8 mouse cellular contexts compared by ENCODE assay signal in genomic region chr2:180042858-180043515, GRCm38 (mm10). TPM values are rescaled to one million over a fixed set of nuclear protein-coding genes. Genes with fewer than 3 reads are reported as not detected.
A peak's percentile ranks its signal among the peaks of the same experiment; 100 is the strongest.
DNase-seq lines count a peak whose midpoint lies in the region; ATAC-seq and TF ChIP-seq lines count a peak whose summit lies in the region.

No protein-coding gene starts in this region.

- H3K9ac ChIP-seq in embryonic facial prominence, embryonic 12.5 days: peak overlapping the region; percentile 88
- peak overlapping the region; percentile 95 for H3K9ac ChIP-seq in heart, embryonic 16.5 days (ENCODE audit: low read length)
- H3K9ac ChIP-seq in lung, embryonic 14.5 days: peak overlapping the region; percentile 87

- H3K36me3 ChIP-seq in embryonic facial prominence, embryonic 12.5 days: peaks cover 16% of the 10 kb centered on the region
- H3K36me3 ChIP-seq in heart, embryonic 16.5 days (ENCODE audit: control insufficient read depth, insufficient read depth): peaks cover 11% of the 10 kb centered on the region
- H3K36me3 ChIP-seq in lung, embryonic 14.5 days (ENCODE audit: insufficient read depth): peaks cover 18% of the 10 kb centered on the region

- peak; percentile 9 for ATAC-seq in CD4-positive, CD25-positive, alpha-beta regulatory T cell, adult 4 months
- peak; percentile 57 for ATAC-seq in embryonic facial prominence, embryonic 12.5 days (ENCODE audit: insufficient number of reproducible peaks, insufficient read depth, low FRiP score, low TSS enrichment)
- ATAC-seq in heart, embryonic 16.5 days (replicated peaks; ENCODE audit: extremely low read depth, insufficient read depth, low FRiP score): peak; percentile 59
- peak; percentile 71 for ATAC-seq in lung, embryonic 14.5 days (ENCODE audit: insufficient read depth)

- H3K4me2 ChIP-seq in embryonic facial prominence, embryonic 12.5 days (replicated peaks): peak overlapping the region; percentile 90
- peak overlapping the region; percentile 80 for H3K4me2 ChIP-seq in heart, embryonic 16.5 days (ENCODE audit: low read depth, low read length)
- H3K4me2 ChIP-seq in lung, embryonic 14.5 days: peak overlapping the region; percentile 91

- H3K9me3 ChIP-seq in embryonic facial prominence, embryonic 12.5 days: no peaks in the 10 kb centered on the region
- no peaks in the 10 kb centered on the region for H3K9me3 ChIP-seq in heart, embryonic 16.5 days (replicated peaks; ENCODE audit: control insufficient read depth, low read length)
- H3K9me3 ChIP-seq in lung, embryonic 14.5 days (ENCODE audit: low read depth, low read length): no peaks in the 10 kb centered on the region

- TF ChIP-seq CTCF in lung, embryonic 14.5 days (IDR thresholded peaks at IDR 0.05; ENCODE audit: low read depth): no peak
- TF ChIP-seq CTCF in olfactory bulb, adult 2 months (IDR thresholded peaks at IDR 0.05; ENCODE audit: insufficient read depth, low read depth, low read length): no peak

- peak; percentile 73 for DNase-seq in adrenal gland, adult 2 months
- peak; percentile 59 to 66 for DNase-seq in layer of hippocampus, adult 18-20 months (ENCODE audit: low spot score in 2 of 2)
- DNase-seq in lung, embryonic 14.5 days: peak; percentile 82
- peak; percentile 77 for DNase-seq in thymus, postnatal 14 days

- H3K4me1 ChIP-seq in embryonic facial prominence, embryonic 12.5 days: peaks cover 29% of the 10 kb centered on the region
- peaks cover 23% of the 10 kb centered on the region for H3K4me1 ChIP-seq in heart, embryonic 16.5 days (ENCODE audit: control insufficient read depth, insufficient read depth, low read length)
- H3K4me1 ChIP-seq in lung, embryonic 14.5 days (ENCODE audit: insufficient read depth): peaks cover 13% of the 10 kb centered on the region
- peaks cover 22% of the 10 kb centered on the region for H3K4me1 ChIP-seq in olfactory bulb, adult 2 months (ENCODE audit: control insufficient read depth, insufficient read depth, low read length)

- TF ChIP-seq POLR2A in olfactory bulb, adult 2 months (IDR thresholded peaks at IDR 0.05; ENCODE audit: insufficient read depth, low read depth, low read length): peak; percentile 26; the same call in 1 of the 2 replicates

- peak overlapping the region; percentile 100 for H3K4me3 ChIP-seq in embryonic facial prominence, embryonic 12.5 days
- peak overlapping the region; percentile 97 for H3K4me3 ChIP-seq in heart, embryonic 16.5 days (ENCODE audit: low read length)
- H3K4me3 ChIP-seq in lung, embryonic 14.5 days (ENCODE audit: low read depth, low read length): peak overlapping the region; percentile 99
- peak overlapping the region; percentile 86 for H3K4me3 ChIP-seq in olfactory bulb, adult 2 months (ENCODE audit: insufficient read depth, low read depth, low read length)

- H3K27ac ChIP-seq in embryonic facial prominence, embryonic 12.5 days: peak overlapping the region; percentile 91
- peak overlapping the region; percentile 92 for H3K27ac ChIP-seq in heart, embryonic 16.5 days (ENCODE audit: low read length)
- peak overlapping the region; percentile 90 for H3K27ac ChIP-seq in lung, embryonic 14.5 days (ENCODE audit: low read depth)
- H3K27ac ChIP-seq in olfactory bulb, adult 2 months (ENCODE audit: insufficient read depth, low read depth, low read length): peak overlapping the region; percentile 88

- no peaks in the 10 kb centered on the region for H3K27me3 ChIP-seq in embryonic facial prominence, embryonic 12.5 days
- H3K27me3 ChIP-seq in heart, embryonic 16.5 days (ENCODE audit: control insufficient read depth, insufficient read depth, low read length): no peaks in the 10 kb centered on the region
- no peaks in the 10 kb centered on the region for H3K27me3 ChIP-seq in lung, embryonic 14.5 days (ENCODE audit: insufficient read depth, low read length)

- under 1% methylated on average over 66 of the region's 66 CpGs for WGBS in embryonic facial prominence, embryonic 12.5 days
- under 1% methylated on average over 62 of the region's 66 CpGs for WGBS in heart, embryonic 16.5 days
- WGBS in lung, embryonic 14.5 days: 1% methylated on average over 59 of the region's 66 CpGs
- WGBS in olfactory bulb, adult 2 months: under 1% methylated on average over 66 of the region's 66 CpGs

RNA-seq across cellular contexts. Expression of gene Ss18l1, which starts 0.7 kb away (rescaled TPM):
- 1 to 10 TPM; 1.8 to 2.2 TPM for polyA plus RNA-seq in CD4-positive, CD25-positive, alpha-beta regulatory T cell, adult 4 months (2017; shearing (Covaris generic))
- total RNA-seq in adrenal gland, adult 2 months (2021): 10 to 100 TPM in 1 of 2 experiments, 1 to 10 TPM in 1; 6.7 to 11.8 TPM
- polyA plus RNA-seq in adrenal gland, adult 2 months (2012; rRNA removed): 14.2 and 18.1 TPM in 2 replicates
- 10.0 and 10.8 TPM in 2 replicates for polyA plus RNA-seq in embryonic facial prominence, embryonic 12.5 days (2016; fragmentation: Nextera tagmentation; extraction: Ambion mirVana)
- 3.2 and 3.5 TPM in 2 replicates for polyA plus RNA-seq in heart, embryonic 16.5 days (2015; fragmentation: Nextera tagmentation; extraction: Ambion mirVana)
- total RNA-seq in layer of hippocampus, adult 18-20 months (2021): 10 to 100 TPM; 45.3 to 45.8 TPM
- 4.7 and 5.6 TPM in 2 replicates for polyA plus RNA-seq in lung, embryonic 14.5 days (2014; fragmentation: Nextera tagmentation; extraction: Ambion mirVana)
- polyA plus RNA-seq in olfactory bulb, adult 2 months (2012; ENCODE audit: insufficient read depth, insufficient read length, low replicate concordance, missing spikeins): not detected in 2 replicates

RNA-seq across cellular contexts. Expression of gene Psma7, which starts 0.8 kb away (rescaled TPM):
- 100 to 1,000 TPM; 416 to 450 TPM for polyA plus RNA-seq in CD4-positive, CD25-positive, alpha-beta regulatory T cell, adult 4 months (2017; shearing (Covaris generic))
- total RNA-seq in adrenal gland, adult 2 months (2021): 100 to 1,000 TPM; 212 to 248 TPM
- polyA plus RNA-seq in adrenal gland, adult 2 months (2012; rRNA removed): 91.7 and 121 TPM in 2 replicates
- polyA plus RNA-seq in embryonic facial prominence, embryonic 12.5 days (2016; fragmentation: Nextera tagmentation; extraction: Ambion mirVana): 618 and 631 TPM in 2 replicates
- polyA plus RNA-seq in heart, embryonic 16.5 days (2015; fragmentation: Nextera tagmentation; extraction: Ambion mirVana): 389 and 421 TPM in 2 replicates
- total RNA-seq in layer of hippocampus, adult 18-20 months (2021): 100 to 1,000 TPM; 163 to 171 TPM
- 548 and 630 TPM in 2 replicates for polyA plus RNA-seq in lung, embryonic 14.5 days (2014; fragmentation: Nextera tagmentation; extraction: Ambion mirVana)
- not detected in 2 replicates for polyA plus RNA-seq in olfactory bulb, adult 2 months (2012; ENCODE audit: insufficient read depth, insufficient read length, low replicate concordance, missing spikeins)

RNA-seq across cellular contexts. Expression of gene Lsm14b, which starts 18.2 kb away (rescaled TPM):
- 1 to 10 TPM; 2.0 to 2.9 TPM for polyA plus RNA-seq in CD4-positive, CD25-positive, alpha-beta regulatory T cell, adult 4 months (2017; shearing (Covaris generic))
- total RNA-seq in adrenal gland, adult 2 months (2021): 10 to 100 TPM; 38.6 to 47.0 TPM
- 26.2 and 27.3 TPM in 2 replicates for polyA plus RNA-seq in adrenal gland, adult 2 months (2012; rRNA removed)
- 13.1 and 14.9 TPM in 2 replicates for polyA plus RNA-seq in embryonic facial prominence, embryonic 12.5 days (2016; fragmentation: Nextera tagmentation; extraction: Ambion mirVana)
- polyA plus RNA-seq in heart, embryonic 16.5 days (2015; fragmentation: Nextera tagmentation; extraction: Ambion mirVana): 4.5 and 6.7 TPM in 2 replicates
- 10 to 100 TPM; 97.5 to 98.5 TPM for total RNA-seq in layer of hippocampus, adult 18-20 months (2021)
- 6.5 and 6.8 TPM in 2 replicates for polyA plus RNA-seq in lung, embryonic 14.5 days (2014; fragmentation: Nextera tagmentation; extraction: Ambion mirVana)
- 121 and 180 TPM in 2 replicates for polyA plus RNA-seq in olfactory bulb, adult 2 months (2012; ENCODE audit: insufficient read depth, insufficient read length, low replicate concordance, missing spikeins)

RNA-seq across cellular contexts. Expression of gene Mtg2, which starts 27.4 kb away (rescaled TPM):
- 10 to 100 TPM; 42.6 to 52.6 TPM for polyA plus RNA-seq in CD4-positive, CD25-positive, alpha-beta regulatory T cell, adult 4 months (2017; shearing (Covaris generic))
- 10 to 100 TPM; 13.5 to 22.2 TPM for total RNA-seq in adrenal gland, adult 2 months (2021)
- polyA plus RNA-seq in adrenal gland, adult 2 months (2012; rRNA removed): 12.4 and 13.1 TPM in 2 replicates
- polyA plus RNA-seq in embryonic facial prominence, embryonic 12.5 days (2016; fragmentation: Nextera tagmentation; extraction: Ambion mirVana): 29.0 and 30.4 TPM in 2 replicates
- polyA plus RNA-seq in heart, embryonic 16.5 days (2015; fragmentation: Nextera tagmentation; extraction: Ambion mirVana): 30.2 and 30.8 TPM in 2 replicates
- 10 to 100 TPM; 17.9 to 18.9 TPM for total RNA-seq in layer of hippocampus, adult 18-20 months (2021)
- polyA plus RNA-seq in lung, embryonic 14.5 days (2014; fragmentation: Nextera tagmentation; extraction: Ambion mirVana): 23.4 and 25.3 TPM in 2 replicates
- not detected in 2 replicates for polyA plus RNA-seq in olfactory bulb, adult 2 months (2012; ENCODE audit: insufficient read depth, insufficient read length, low replicate concordance, missing spikeins)

Comparison
In these comparisons a context has a peak if more than half of its experiments do, and no peak if none do; other contexts are left out.
1. Peak in every context shown above with its lines: DNase-seq, ATAC-seq, H3K4me3 ChIP-seq and H3K27ac ChIP-seq.
2. ATAC-seq: peak in every context shown above with its lines; median percentile 71 in lung, embryonic 14.5 days; 59 in heart, embryonic 16.5 days; 57 in embryonic facial prominence, embryonic 12.5 days; 9 in CD4-positive, CD25-positive, alpha-beta regulatory T cell, adult 4 months.